In genomic region chr11:121552846-121553457, GRCm38 (mm10) we compare ENCODE assay signal across 16 mouse cellular contexts. TPM values are rescaled to one million over a fixed set of nuclear protein-coding genes. Genes with fewer than 3 reads are reported as not detected.
DNase-seq lines count a peak whose midpoint lies in the region; ATAC-seq and TF ChIP-seq lines count a peak whose summit lies in the region.
"Had no signal": no experiment of that assay in that cellular context is flagged by ENCODE, and none has a peak within 500 bp of the region (broad histone marks: within the 10 kb centered on the region; RNA-seq: fewer than 3 reads in every experiment).

No protein-coding gene starts in this region.

- WGBS in limb, embryonic 12.5 days, result 90% methylated on average over 7 of the region's 7 CpGs
- WGBS in limb, embryonic 10.5 days, result 91% methylated on average over 7 of the region's 7 CpGs
- 69% methylated on average over 7 of the region's 7 CpGs for WGBS in limb, embryonic 15.5 days
- WGBS in midbrain, postnatal 0 days, result 89% methylated on average over 7 of the region's 7 CpGs

- ATAC-seq in limb, embryonic 12.5 days (ENCODE audit: insufficient number of reproducible peaks, insufficient read depth, low FRiP score, low TSS enrichment, low read depth), result no peak
- ATAC-seq in limb, embryonic 15.5 days (ENCODE audit: insufficient number of reproducible peaks, low FRiP score, low TSS enrichment, low read depth), result no peak
- no peak for ATAC-seq in midbrain, postnatal 0 days (ENCODE audit: low FRiP score)
- ATAC-seq: lung, postnatal 0 days had no signal

- H3K27me3 ChIP-seq in limb, embryonic 12.5 days, result no peaks in the 10 kb centered on the region
- H3K27me3 ChIP-seq in limb, embryonic 10.5 days (ENCODE audit: low read depth, poor library complexity, severe bottlenecking), result no peaks in the 10 kb centered on the region
- no peaks in the 10 kb centered on the region for H3K27me3 ChIP-seq in limb, embryonic 15.5 days
- no peaks in the 10 kb centered on the region for H3K27me3 ChIP-seq in midbrain, postnatal 0 days (ENCODE audit: insufficient read depth, low read length)
- H3K27me3 ChIP-seq: heart, embryonic 15.5 days; stomach, embryonic 15.5 days had no signal

- no peak overlapping the region for H3K9ac ChIP-seq in limb, embryonic 12.5 days (replicated peaks)
- no peak overlapping the region for H3K9ac ChIP-seq in limb, embryonic 15.5 days
- H3K9ac ChIP-seq in midbrain, postnatal 0 days (replicated peaks; ENCODE audit: low read length, poor library complexity, severe bottlenecking), result no peak overlapping the region
- H3K9ac ChIP-seq: heart, embryonic 15.5 days; stomach, embryonic 15.5 days had no signal

- H3K4me1 ChIP-seq in limb, embryonic 12.5 days (replicated peaks), result peaks cover 41% of the 10 kb centered on the region
- H3K4me1 ChIP-seq in limb, embryonic 10.5 days, result peaks cover 15% of the 10 kb centered on the region; the same call in 1 of the 2 replicates
- peaks cover 43% of the 10 kb centered on the region for H3K4me1 ChIP-seq in limb, embryonic 15.5 days
- peaks cover 16% of the 10 kb centered on the region; the same call in 1 of the 2 replicates for H3K4me1 ChIP-seq in midbrain, postnatal 0 days (ENCODE audit: insufficient read depth, low read length)

- TF ChIP-seq CTCF in gastrocnemius, adult 2 months (IDR thresholded peaks at IDR 0.05), result no peak
- TF ChIP-seq CTCF in midbrain, postnatal 0 days (IDR thresholded peaks at IDR 0.05), result no peak

- no peak overlapping the region for H3K27ac ChIP-seq in gastrocnemius, adult 2 months
- peak overlapping the region; percentile 62; the same call in 1 of the 2 replicates for H3K27ac ChIP-seq in limb, embryonic 12.5 days
- H3K27ac ChIP-seq in limb, embryonic 10.5 days, result no peak overlapping the region
- peak overlapping the region; percentile 33; the same call in 1 of the 2 replicates for H3K27ac ChIP-seq in limb, embryonic 15.5 days
- no peak overlapping the region for H3K27ac ChIP-seq in midbrain, postnatal 0 days (ENCODE audit: low read depth, low read length)
- H3K27ac ChIP-seq: heart, embryonic 15.5 days; layer of hippocampus, adult 2 months; left cerebral cortex, adult 2 months; stomach, embryonic 15.5 days had no signal

- DNase-seq in gastrocnemius, adult 2 months, result peak; percentile 49
- DNase-seq in gastrocnemius, adult 18-20 months (ENCODE audit: low spot score), result no peak
- no peak for DNase-seq in limb, embryonic 10.5 days (ENCODE audit: low spot score)
- DNase-seq in NIH3T3 (ENCODE audit: low read depth), result peak; percentile 47
- no peak for DNase-seq in midbrain, postnatal 0 days (ENCODE audit: low spot score)
- DNase-seq: adrenal gland, postnatal 10 days; cerebellum, adult 8-10 months; embryo, embryonic 11 days had no signal

- H3K36me3 ChIP-seq in limb, embryonic 12.5 days, result no peaks in the 10 kb centered on the region; the same call in 1 of the 2 replicates
- H3K36me3 ChIP-seq in limb, embryonic 10.5 days, result peaks cover 18% of the 10 kb centered on the region; the same call in 1 of the 2 replicates
- 0 out of 2 replicates have a peak, but pooled peaks cover 3% of the 10 kb centered on the region for H3K36me3 ChIP-seq in limb, embryonic 15.5 days
- 0 out of 2 replicates have a peak, but pooled peaks cover 2% of the 10 kb centered on the region for H3K36me3 ChIP-seq in midbrain, postnatal 0 days (ENCODE audit: insufficient read depth, low read length)
- H3K36me3 ChIP-seq: heart, embryonic 15.5 days; stomach, embryonic 15.5 days had no signal

- H3K4me2 ChIP-seq in limb, embryonic 12.5 days, result no peak overlapping the region
- H3K4me2 ChIP-seq in limb, embryonic 15.5 days, result no peak overlapping the region
- no peak overlapping the region for H3K4me2 ChIP-seq in midbrain, postnatal 0 days (ENCODE audit: low read depth, low read length, poor library complexity, severe bottlenecking)
- H3K4me2 ChIP-seq: heart, embryonic 15.5 days; stomach, embryonic 15.5 days had no signal

- H3K4me3 ChIP-seq in gastrocnemius, adult 2 months, result no peak overlapping the region
- no peak overlapping the region for H3K4me3 ChIP-seq in limb, embryonic 12.5 days (replicated peaks)
- H3K4me3 ChIP-seq in limb, embryonic 10.5 days, result no peak overlapping the region
- H3K4me3 ChIP-seq in limb, embryonic 15.5 days, result no peak overlapping the region
- no peak overlapping the region for H3K4me3 ChIP-seq in midbrain, postnatal 0 days (ENCODE audit: low read depth, low read length)
- H3K4me3 ChIP-seq: erythroblast, embryonic 14.5 days; heart, embryonic 15.5 days; layer of hippocampus, adult 2 months; left cerebral cortex, adult 2 months; stomach, embryonic 15.5 days had no signal

- no peaks in the 10 kb centered on the region for H3K9me3 ChIP-seq in limb, embryonic 12.5 days
- no peaks in the 10 kb centered on the region for H3K9me3 ChIP-seq in limb, embryonic 10.5 days (replicated peaks)
- no peaks in the 10 kb centered on the region for H3K9me3 ChIP-seq in limb, embryonic 15.5 days
- H3K9me3 ChIP-seq in midbrain, postnatal 0 days (ENCODE audit: low read length), result no peaks in the 10 kb centered on the region
- H3K9me3 ChIP-seq: heart, embryonic 15.5 days; stomach, embryonic 15.5 days had no signal

- intact Hi-C loops in gastrocnemius, adult 2 months (cut with DNase I), result no loop called here

RNA-seq across cellular contexts. Expression of gene Zfp750, which starts 33.8 kb away (rescaled TPM):
- total RNA-seq in gastrocnemius, adult 2 months (2021), result under 1 TPM; 0.48 to 0.50 TPM
- under 1 TPM; 0.28 to 0.37 TPM for total RNA-seq in gastrocnemius, adult 18-20 months (2021)
- 1.4 and 1.6 TPM in 2 replicates for polyA plus RNA-seq in limb, embryonic 12.5 days (2016; fragmentation: Nextera tagmentation; extraction: Ambion mirVana)
- polyA plus RNA-seq in limb, embryonic 10.5 days (2016; fragmentation: Nextera tagmentation; extraction: Ambion mirVana), result 0.51 and 1.4 TPM in 2 replicates
- polyA plus RNA-seq in limb, embryonic 15.5 days (2015; fragmentation: Nextera tagmentation; extraction: Ambion mirVana), result 37.5 and 39.1 TPM in 2 replicates
- total RNA-seq in midbrain, postnatal 0 days (2014; rRNA removed), result 0.33 and 0.71 TPM in 2 replicates
- polyA plus RNA-seq in midbrain, postnatal 0 days (2015; fragmentation: Nextera tagmentation; extraction: Ambion mirVana), result 0.22 and 0.35 TPM in 2 replicates
- polyA plus RNA-seq: erythroblast, embryonic 14.5 days had no signal

Comparison
In these comparisons a context has a peak if more than half of its experiments do, and no peak if none do; other contexts are left out.
1. DNase-seq: peak in gastrocnemius, adult 2 months (single experiment) and NIH3T3 (single experiment); none in gastrocnemius, adult 18-20 months (single experiment), limb, embryonic 10.5 days (single experiment) and midbrain, postnatal 0 days (single experiment).
2. H3K27ac ChIP-seq: peak in limb, embryonic 12.5 days (single experiment) and limb, embryonic 15.5 days (single experiment); none in gastrocnemius, adult 2 months (single experiment), limb, embryonic 10.5 days (single experiment) and midbrain, postnatal 0 days (single experiment).
3. RNA of gene Zfp750, which starts 33.8 kb away (polyA plus RNA-seq): 37.5 to 39.1 TPM in limb, embryonic 15.5 days; 1.4 to 1.6 TPM in limb, embryonic 12.5 days, 0.51 to 1.4 TPM in limb, embryonic 10.5 days and 0.22 to 0.35 TPM in midbrain, postnatal 0 days; every median in the first group is over 10 times any median in the second.